Mouse (Mus musculus): ENCODE data around the gene Slc2a3. TPM values are rescaled to one million over a fixed set of nuclear protein-coding genes. Genes with fewer than 3 reads are reported as not detected.
A peak's percentile ranks its signal among the peaks of the same experiment; 100 is the strongest.

Slc2a3 gene
- 2.9 TPM in 2 replicates for polyA plus RNA-seq (2015; fragmentation: Nextera tagmentation; extraction: Ambion mirVana)

DNA sequence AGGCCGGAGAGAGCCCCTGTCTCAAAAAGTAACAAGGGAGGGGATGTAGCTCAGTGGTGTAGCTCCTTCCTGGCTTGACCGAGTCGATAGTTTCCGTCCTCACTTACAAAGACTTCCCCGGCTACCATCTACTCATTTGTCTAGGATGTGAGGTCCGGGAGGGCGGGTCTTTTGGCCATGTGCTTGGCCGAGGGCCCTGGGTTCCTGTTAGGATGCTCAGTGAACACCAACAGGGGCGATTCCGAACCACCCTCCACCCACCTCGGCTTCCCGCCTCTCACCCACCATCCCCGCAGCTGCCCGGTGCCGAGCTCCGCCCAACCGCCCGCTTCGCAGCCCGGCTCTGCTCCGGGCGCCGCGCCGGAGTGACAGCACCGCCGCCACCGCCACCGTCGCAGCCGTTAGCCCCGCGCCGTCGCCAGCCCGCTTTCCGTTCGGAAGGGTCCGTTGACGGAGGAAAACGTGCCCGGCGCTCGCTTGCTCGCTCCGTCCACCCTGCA, at the start of gene Slc2a3:
Slc2a3 (minus strand) TSS at position 340 of the 500 bp plus-strand sequence.
- Histone ChIP-seq H3K27me3 (replicated peaks; ENCODE audit: control insufficient read depth, insufficient read depth, low read length) (peaks cover 3% of the 10 kb centered on the region; the same call in 1 of the 2 replicates), H3K36me3 (ENCODE audit: control insufficient read depth, insufficient read depth) (no peaks in the 10 kb centered on the region), H3K4me2 (replicated peaks; ENCODE audit: low read depth) (peak within 1 kb of the TSS; percentile 95), H3K9me3 (ENCODE audit: control insufficient read depth) (no peaks in the 10 kb centered on the region), H3K4me1 (replicated peaks; ENCODE audit: control insufficient read depth, insufficient read depth, low read length) (no peaks in the 10 kb centered on the region), H3K27ac (ENCODE audit: low read depth, low read length) (no peak within 1 kb of the TSS), H3K4me3 (ENCODE audit: low read depth, low read length) (peak within 1 kb of the TSS; percentile 47), H3K9ac (ENCODE audit: low read depth, low read length) (peak within 1 kb of the TSS; percentile 47)
- ATAC-seq, result peak; percentile 23
- TF ChIP-seq CTCF (IDR thresholded peaks at IDR 0.05; ENCODE audit: low read depth), result no peak
- 1% methylated on average over 46 of the region's 46 CpGs for WGBS

- Histone ChIP-seq H3K27ac (ENCODE audit: low read depth, low read length) (no peak overlapping the region), H3K4me2 (replicated peaks; ENCODE audit: low read depth) (no peak overlapping the region), H3K27me3 (replicated peaks; ENCODE audit: control insufficient read depth, insufficient read depth, low read length) (no peaks in the 10 kb centered on the region), H3K36me3 (ENCODE audit: control insufficient read depth, insufficient read depth) (peaks cover 57% of the 10 kb centered on the region), H3K4me3 (ENCODE audit: low read depth, low read length) (no peak overlapping the region), H3K9ac (ENCODE audit: low read depth, low read length) (no peak overlapping the region), H3K4me1 (replicated peaks; ENCODE audit: control insufficient read depth, insufficient read depth, low read length) (no peaks in the 10 kb centered on the region), H3K9me3 (ENCODE audit: control insufficient read depth) (no peaks in the 10 kb centered on the region)
- TF ChIP-seq CTCF (IDR thresholded peaks at IDR 0.05; ENCODE audit: low read depth), result no peak
- no peak for ATAC-seq
- 68% methylated on average over 6 of the region's 6 CpGs for WGBS
Observed at GRCm38 (mm10) chr6:122843759-122844158, 42.3 kb upstream of the Slc2a3 start.

DNA sequence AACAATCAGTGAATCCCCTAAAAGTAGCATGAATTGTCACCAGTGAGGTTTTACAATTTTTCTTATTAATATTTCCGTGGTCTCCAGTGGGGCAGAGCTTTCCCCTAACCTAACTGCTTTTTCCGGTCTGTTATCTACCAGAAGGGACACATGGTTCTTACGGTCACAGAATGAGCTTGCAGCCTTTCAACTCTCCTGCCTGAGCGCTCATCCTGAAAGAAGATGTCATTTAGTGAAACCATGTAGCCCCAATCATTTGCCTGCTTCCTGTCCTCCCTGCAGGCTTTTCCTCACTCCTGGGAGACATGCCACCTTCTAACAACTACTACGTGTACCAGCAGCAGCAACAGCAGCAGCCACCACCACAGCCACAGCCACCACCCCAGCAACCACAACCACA, 36.1 kb upstream of the Slc2a3 start:
- Histone ChIP-seq H3K27me3 (replicated peaks; ENCODE audit: control insufficient read depth, insufficient read depth, low read length) (no peaks in the 10 kb centered on the region), H3K9ac (ENCODE audit: low read depth, low read length) (no peak overlapping the region), H3K4me2 (replicated peaks; ENCODE audit: low read depth) (no peak overlapping the region), H3K36me3 (ENCODE audit: control insufficient read depth, insufficient read depth) (peaks cover 83% of the 10 kb centered on the region), H3K9me3 (ENCODE audit: control insufficient read depth) (no peaks in the 10 kb centered on the region), H3K27ac (ENCODE audit: low read depth, low read length) (no peak overlapping the region), H3K4me3 (ENCODE audit: low read depth, low read length) (no peak overlapping the region), H3K4me1 (replicated peaks; ENCODE audit: control insufficient read depth, insufficient read depth, low read length) (no peaks in the 10 kb centered on the region)
- ATAC-seq, result no peak
- TF ChIP-seq CTCF (IDR thresholded peaks at IDR 0.05; ENCODE audit: low read depth), result no peak
- 94% methylated on average over 5 of the region's 5 CpGs for WGBS

DNA sequence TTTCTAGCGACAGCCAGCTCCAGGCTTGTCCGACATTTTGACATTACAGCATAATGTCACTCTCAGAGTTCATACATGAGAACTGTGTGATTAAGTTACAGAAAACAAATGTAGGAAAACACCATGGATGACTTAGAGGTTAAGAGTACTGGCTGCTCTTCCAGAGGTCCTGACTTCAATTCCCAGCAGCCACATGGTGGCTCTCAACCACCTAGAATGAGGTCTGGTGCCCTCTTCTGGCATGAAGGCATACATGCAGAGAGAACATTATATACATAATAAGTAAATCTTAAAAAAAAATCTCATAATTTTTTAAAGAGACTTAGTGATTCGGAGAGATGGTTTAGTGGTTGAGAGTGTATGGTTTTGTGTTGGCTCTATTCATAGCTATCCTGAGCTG, 35.5 kb upstream of the Slc2a3 start:
- Histone ChIP-seq H3K36me3 (ENCODE audit: control insufficient read depth, insufficient read depth) (peaks cover 83% of the 10 kb centered on the region), H3K9ac (ENCODE audit: low read depth, low read length) (no peak overlapping the region), H3K4me2 (replicated peaks; ENCODE audit: low read depth) (no peak overlapping the region), H3K27ac (ENCODE audit: low read depth, low read length) (no peak overlapping the region), H3K4me3 (ENCODE audit: low read depth, low read length) (no peak overlapping the region), H3K27me3 (replicated peaks; ENCODE audit: control insufficient read depth, insufficient read depth, low read length) (no peaks in the 10 kb centered on the region), H3K9me3 (ENCODE audit: control insufficient read depth) (no peaks in the 10 kb centered on the region), H3K4me1 (replicated peaks; ENCODE audit: control insufficient read depth, insufficient read depth, low read length) (no peaks in the 10 kb centered on the region)
- TF ChIP-seq CTCF (IDR thresholded peaks at IDR 0.05; ENCODE audit: low read depth), result peak; percentile 34
- 98% methylated on average over 3 of the region's 3 CpGs for WGBS
- no peak for ATAC-seq

DNA sequence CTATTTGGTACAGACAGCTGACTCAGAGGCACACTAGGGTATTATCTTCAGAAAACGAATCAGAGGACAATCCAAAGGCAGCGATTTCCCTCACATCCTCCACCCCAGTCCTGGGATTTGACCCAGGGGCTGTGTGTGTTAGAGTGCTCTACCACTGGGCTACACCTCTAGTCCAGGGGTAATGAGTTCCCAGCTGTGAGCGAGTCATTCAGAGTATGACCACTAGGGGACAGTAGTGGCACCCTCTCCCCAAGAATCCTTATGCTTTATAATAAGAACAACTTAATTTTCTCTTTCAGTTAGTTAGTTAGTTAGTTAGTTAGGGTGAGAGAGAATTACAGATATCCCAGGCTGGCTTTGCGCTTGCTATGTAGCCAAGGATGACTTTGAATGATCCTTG, 32.9 kb upstream of the Slc2a3 start:
- H3K4me3 ChIP-seq (ENCODE audit: low read depth, low read length), result no peak overlapping the region
- ATAC-seq, result no peak
- WGBS, result 74% methylated on average over 4 of the region's 4 CpGs

DNA sequence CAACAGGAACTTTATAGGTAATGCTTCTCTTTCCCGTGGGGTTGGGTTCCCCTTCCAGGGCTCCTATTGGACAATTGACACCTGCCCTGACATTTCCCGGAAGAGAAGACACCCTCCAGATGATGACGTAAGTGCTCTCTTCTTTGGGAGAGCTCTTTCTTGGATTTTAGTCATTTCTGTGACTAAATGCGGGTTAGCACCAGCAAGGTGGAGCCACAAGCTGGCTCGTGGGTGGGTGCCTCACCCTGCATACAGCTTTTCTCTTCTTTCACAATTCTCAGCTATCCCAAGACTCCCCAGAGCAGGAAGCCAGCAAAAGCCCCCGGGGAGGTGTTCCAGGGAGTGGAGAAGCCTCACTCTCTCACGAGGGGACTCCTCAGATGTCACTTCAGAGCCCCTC, 31.4 kb upstream of the Slc2a3 start:
- Histone ChIP-seq H3K27ac (ENCODE audit: low read depth, low read length) (no peak overlapping the region), H3K4me2 (replicated peaks; ENCODE audit: low read depth) (no peak overlapping the region), H3K4me3 (ENCODE audit: low read depth, low read length) (no peak overlapping the region), H3K36me3 (ENCODE audit: control insufficient read depth, insufficient read depth) (peaks cover 72% of the 10 kb centered on the region), H3K4me1 (replicated peaks; ENCODE audit: control insufficient read depth, insufficient read depth, low read length) (no peaks in the 10 kb centered on the region), H3K9me3 (ENCODE audit: control insufficient read depth) (no peaks in the 10 kb centered on the region), H3K27me3 (replicated peaks; ENCODE audit: control insufficient read depth, insufficient read depth, low read length) (no peaks in the 10 kb centered on the region), H3K9ac (ENCODE audit: low read depth, low read length) (no peak overlapping the region)
- ATAC-seq, result no peak
- 81% methylated on average over 7 of the region's 7 CpGs for WGBS
- TF ChIP-seq CTCF (IDR thresholded peaks at IDR 0.05; ENCODE audit: low read depth), result no peak

More for the DNA sequence above, 32.9 kb upstream of the Slc2a3 start:
- Histone ChIP-seq H3K27ac (ENCODE audit: low read depth, low read length) (no peak overlapping the region), H3K9me3 (ENCODE audit: control insufficient read depth) (no peaks in the 10 kb centered on the region), H3K36me3 (ENCODE audit: control insufficient read depth, insufficient read depth) (peaks cover 78% of the 10 kb centered on the region), H3K27me3 (replicated peaks; ENCODE audit: control insufficient read depth, insufficient read depth, low read length) (no peaks in the 10 kb centered on the region), H3K4me1 (replicated peaks; ENCODE audit: control insufficient read depth, insufficient read depth, low read length) (no peaks in the 10 kb centered on the region), H3K9ac (ENCODE audit: low read depth, low read length) (no peak overlapping the region), H3K4me2 (replicated peaks; ENCODE audit: low read depth) (no peak overlapping the region)
- TF ChIP-seq CTCF (IDR thresholded peaks at IDR 0.05; ENCODE audit: low read depth), result peak; percentile 84

DNA sequence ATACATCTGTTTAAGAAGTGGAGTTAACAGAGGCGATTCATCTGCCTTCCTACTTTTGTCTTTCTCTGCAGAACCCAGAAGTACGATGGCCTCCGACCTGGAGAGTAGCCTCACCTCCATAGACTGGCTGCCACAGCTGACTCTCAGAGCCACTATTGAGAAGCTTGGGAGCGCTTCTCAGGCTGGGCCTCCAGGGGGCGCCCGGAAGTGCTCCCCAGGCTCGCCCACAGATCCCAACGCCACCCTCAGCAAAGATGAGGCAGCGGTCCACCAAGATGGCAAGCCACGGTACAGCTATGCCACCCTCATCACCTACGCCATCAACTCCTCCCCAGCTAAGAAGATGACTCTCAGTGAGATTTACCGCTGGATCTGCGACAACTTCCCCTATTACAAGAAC, 26.6 kb upstream of the Slc2a3 start:
- WGBS, result 53% methylated on average over 13 of the region's 13 CpGs
- Histone ChIP-seq H3K36me3 (ENCODE audit: control insufficient read depth, insufficient read depth) (peaks cover 30% of the 10 kb centered on the region), H3K9ac (ENCODE audit: low read depth, low read length) (no peak overlapping the region), H3K27ac (ENCODE audit: low read depth, low read length) (no peak overlapping the region), H3K4me2 (replicated peaks; ENCODE audit: low read depth) (no peak overlapping the region), H3K27me3 (replicated peaks; ENCODE audit: control insufficient read depth, insufficient read depth, low read length) (no peaks in the 10 kb centered on the region), H3K9me3 (ENCODE audit: control insufficient read depth) (no peaks in the 10 kb centered on the region), H3K4me3 (ENCODE audit: low read depth, low read length) (no peak overlapping the region), H3K4me1 (replicated peaks; ENCODE audit: control insufficient read depth, insufficient read depth, low read length) (peaks cover 13% of the 10 kb centered on the region; the same call in 1 of the 2 replicates)
- TF ChIP-seq CTCF (IDR thresholded peaks at IDR 0.05; ENCODE audit: low read depth), result peak; percentile 66
- no peak for ATAC-seq

Measured in intestine, postnatal 0 days (tissue).